Comparison of ENCODE assay signal across 11 mouse cellular contexts in the genomic region with DNA sequence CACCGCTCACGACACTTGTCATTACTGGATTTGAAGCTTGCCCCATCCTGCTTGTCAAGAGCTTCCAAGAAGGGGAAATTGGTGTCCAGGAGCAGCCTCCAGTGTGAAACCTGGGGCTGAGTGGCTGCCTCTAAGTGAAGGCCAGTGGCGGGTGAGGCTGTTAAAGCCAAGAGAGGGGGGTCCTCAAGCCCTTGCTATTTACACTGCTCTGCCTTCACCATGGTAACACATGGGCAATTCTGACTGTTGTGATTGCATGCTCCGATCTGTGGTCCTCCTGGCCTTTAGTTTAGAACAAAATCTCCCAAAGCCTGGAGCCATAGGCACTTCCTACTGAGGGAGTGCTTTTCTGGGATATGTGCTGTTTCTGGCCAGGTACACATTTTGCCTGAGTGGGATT.
DNase-seq lines count a peak whose midpoint lies in the region; ATAC-seq lines count a peak whose summit lies in the region.
"Had no signal": no experiment of that assay in that cellular context is flagged by ENCODE, and none has a peak within 500 bp of the region (broad histone marks: within the 10 kb centered on the region; RNA-seq: fewer than 3 reads in every experiment).

No protein-coding gene starts in this region.

- peak overlapping the region; percentile 6; the same call in 1 of the 2 replicates for H3K9ac ChIP-seq in forebrain, embryonic 11.5 days (ENCODE audit: low read length)
- H3K9ac ChIP-seq in hindbrain, embryonic 16.5 days (ENCODE audit: low read depth, low read length), result no peak overlapping the region
- H3K9ac ChIP-seq in neural tube, embryonic 12.5 days, result no peak overlapping the region
- no peak overlapping the region for H3K9ac ChIP-seq in liver, embryonic 12.5 days
- H3K9ac ChIP-seq: liver, embryonic 14.5 days had no signal

- WGBS in embryonic facial prominence, embryonic 10.5 days, result 34% methylated on average over 4 of the region's 4 CpGs
- WGBS in forebrain, embryonic 11.5 days, result 28% methylated on average over 4 of the region's 4 CpGs
- 20% methylated on average over 4 of the region's 4 CpGs for WGBS in hindbrain, embryonic 16.5 days
- WGBS in neural tube, embryonic 12.5 days, result 19% methylated on average over 4 of the region's 4 CpGs
- WGBS in liver, embryonic 12.5 days (ENCODE audit: insufficient replicate concordance), result 53% methylated on average over 4 of the region's 4 CpGs

- no peak overlapping the region for H3K4me3 ChIP-seq in embryonic facial prominence, embryonic 10.5 days
- no peak overlapping the region for H3K4me3 ChIP-seq in forebrain, embryonic 11.5 days (ENCODE audit: low read depth, low read length)
- H3K4me3 ChIP-seq in hindbrain, embryonic 16.5 days (ENCODE audit: low read length), result no peak overlapping the region
- H3K4me3 ChIP-seq in neural tube, embryonic 12.5 days, result no peak overlapping the region
- H3K4me3 ChIP-seq in liver, embryonic 12.5 days, result no peak overlapping the region

- H3K4me2 ChIP-seq in forebrain, embryonic 11.5 days (ENCODE audit: low read depth, low read length, severe bottlenecking), result 0 out of 2 replicates have a peak overlapping the region, but pooled peaks have one; percentile 2
- no peak overlapping the region for H3K4me2 ChIP-seq in hindbrain, embryonic 16.5 days (ENCODE audit: low read length)
- no peak overlapping the region for H3K4me2 ChIP-seq in neural tube, embryonic 12.5 days (replicated peaks)
- no peak overlapping the region for H3K4me2 ChIP-seq in liver, embryonic 12.5 days

- H3K27ac ChIP-seq in embryonic facial prominence, embryonic 10.5 days (replicated peaks), result peak overlapping the region; percentile 65
- H3K27ac ChIP-seq in forebrain, embryonic 11.5 days (ENCODE audit: low read depth, low read length), result peak overlapping the region; percentile 51; the same call in 1 of the 2 replicates
- no peak overlapping the region for H3K27ac ChIP-seq in hindbrain, embryonic 16.5 days (ENCODE audit: low read depth, low read length)
- H3K27ac ChIP-seq in neural tube, embryonic 12.5 days, result no peak overlapping the region
- H3K27ac ChIP-seq in liver, embryonic 12.5 days, result no peak overlapping the region
- H3K27ac ChIP-seq: liver, embryonic 14.5 days had no signal

- no peaks in the 10 kb centered on the region for H3K9me3 ChIP-seq in embryonic facial prominence, embryonic 10.5 days
- no peaks in the 10 kb centered on the region for H3K9me3 ChIP-seq in forebrain, embryonic 11.5 days (ENCODE audit: control insufficient read depth, low read length)
- H3K9me3 ChIP-seq in hindbrain, embryonic 16.5 days (ENCODE audit: control insufficient read depth, low read length), result no peaks in the 10 kb centered on the region
- no peaks in the 10 kb centered on the region for H3K9me3 ChIP-seq in neural tube, embryonic 12.5 days
- H3K9me3 ChIP-seq in liver, embryonic 12.5 days (replicated peaks), result no peaks in the 10 kb centered on the region

- intact Hi-C loops in left cerebral cortex, postnatal 10 days (cut with DNase I), result no loop called here

- peaks cover 66% of the 10 kb centered on the region for H3K4me1 ChIP-seq in embryonic facial prominence, embryonic 10.5 days
- peaks cover 17% of the 10 kb centered on the region for H3K4me1 ChIP-seq in forebrain, embryonic 11.5 days (replicated peaks; ENCODE audit: control insufficient read depth, insufficient read depth, low read length)
- H3K4me1 ChIP-seq in hindbrain, embryonic 16.5 days (ENCODE audit: control insufficient read depth, insufficient read depth, low read depth, low read length), result peaks cover 15% of the 10 kb centered on the region
- H3K4me1 ChIP-seq in neural tube, embryonic 12.5 days, result peaks cover 18% of the 10 kb centered on the region
- H3K4me1 ChIP-seq in liver, embryonic 12.5 days, result no peaks in the 10 kb centered on the region

- H3K36me3 ChIP-seq in embryonic facial prominence, embryonic 10.5 days (replicated peaks), result no peaks in the 10 kb centered on the region
- no peaks in the 10 kb centered on the region for H3K36me3 ChIP-seq in forebrain, embryonic 11.5 days (ENCODE audit: control insufficient read depth, insufficient read depth, low read length)
- H3K36me3 ChIP-seq in hindbrain, embryonic 16.5 days (ENCODE audit: control insufficient read depth, insufficient read depth, low read length), result no peaks in the 10 kb centered on the region
- H3K36me3 ChIP-seq in neural tube, embryonic 12.5 days, result no peaks in the 10 kb centered on the region
- H3K36me3 ChIP-seq in liver, embryonic 12.5 days, result no peaks in the 10 kb centered on the region

- H3K27me3 ChIP-seq in embryonic facial prominence, embryonic 10.5 days (replicated peaks; ENCODE audit: low read depth, poor library complexity, severe bottlenecking), result no peaks in the 10 kb centered on the region
- no peaks in the 10 kb centered on the region for H3K27me3 ChIP-seq in forebrain, embryonic 11.5 days (ENCODE audit: control insufficient read depth, insufficient read depth, low read length)
- no peaks in the 10 kb centered on the region for H3K27me3 ChIP-seq in hindbrain, embryonic 16.5 days (replicated peaks; ENCODE audit: control insufficient read depth, insufficient read depth, low read length)
- H3K27me3 ChIP-seq in neural tube, embryonic 12.5 days (replicated peaks), result no peaks in the 10 kb centered on the region
- H3K27me3 ChIP-seq in liver, embryonic 12.5 days (replicated peaks), result no peaks in the 10 kb centered on the region

- ATAC-seq in forebrain, embryonic 11.5 days (replicated peaks; ENCODE audit: low FRiP score), result peak; percentile 76
- peak; percentile 71 for ATAC-seq in hindbrain, embryonic 16.5 days
- peak; percentile 84 for ATAC-seq in neural tube, embryonic 12.5 days (ENCODE audit: low FRiP score, low read depth)
- ATAC-seq in liver, embryonic 12.5 days, result no peak

- DNase-seq in embryonic facial prominence, embryonic 10.5 days (ENCODE audit: low spot score), result peak; percentile 32
- DNase-seq in forebrain, embryonic 11.5 days (ENCODE audit: low spot score), result peak; percentile 68
- DNase-seq in testis, postnatal 14 days (ENCODE audit: low spot score), result no peak
- no peak for DNase-seq in left cerebral cortex, postnatal 10 days (ENCODE audit: extremely low spot score in 1 of 2, low spot score in 2 of 2)
- DNase-seq: adrenal gland, postnatal 36 days; cerebellum, adult 18-20 months; thymus, postnatal 4 days had no signal

Comparison
In these comparisons a context has a peak if more than half of its experiments do, and no peak if none do; other contexts are left out.
1. DNase-seq: peak in embryonic facial prominence, embryonic 10.5 days (single experiment) and forebrain, embryonic 11.5 days (single experiment); none in testis, postnatal 14 days (single experiment) and left cerebral cortex, postnatal 10 days (0 of 2).
2. H3K27ac ChIP-seq: peak in embryonic facial prominence, embryonic 10.5 days (single experiment) and forebrain, embryonic 11.5 days (single experiment); none in hindbrain, embryonic 16.5 days (single experiment), neural tube, embryonic 12.5 days (single experiment) and liver, embryonic 12.5 days (single experiment).